7 mouse cellular contexts compared by ENCODE assay signal in genomic region chr14:103069465-103069863, GRCm38 (mm10). TPM values are rescaled to one million over a fixed set of nuclear protein-coding genes. Genes with fewer than 3 reads are reported as not detected.
DNase-seq lines count a peak whose midpoint lies in the region; ATAC-seq lines count a peak whose summit lies in the region.

No protein-coding gene starts in this region.

- H3K36me3 ChIP-seq in neural tube, embryonic 11.5 days (ENCODE audit: control insufficient read depth, insufficient read depth, low read length), result no peaks in the 10 kb centered on the region
- H3K36me3 ChIP-seq in erythroblast, embryonic 14.5 days (ENCODE audit: control insufficient read depth), result peaks cover 29% of the 10 kb centered on the region
- H3K36me3 ChIP-seq in limb, embryonic 11.5 days (ENCODE audit: control insufficient read depth, insufficient read depth, low read length), result peaks cover 5% of the 10 kb centered on the region; the same call in 1 of the 2 replicates
- peaks cover 7% of the 10 kb centered on the region; the same call in 1 of the 2 replicates for H3K36me3 ChIP-seq in neural tube, embryonic 15.5 days

- H3K4me2 ChIP-seq in neural tube, embryonic 11.5 days (ENCODE audit: low read depth), result peak overlapping the region; percentile 89
- H3K4me2 ChIP-seq in limb, embryonic 11.5 days (ENCODE audit: low read depth, severe bottlenecking), result peak overlapping the region; percentile 88
- H3K4me2 ChIP-seq in neural tube, embryonic 15.5 days, result peak overlapping the region; percentile 87

- ATAC-seq in neural tube, embryonic 11.5 days (ENCODE audit: insufficient read depth, low FRiP score, low TSS enrichment), result no peak
- ATAC-seq in limb, embryonic 11.5 days (ENCODE audit: insufficient number of reproducible peaks, low FRiP score, low TSS enrichment, low read depth), result peak; percentile 45
- peak; percentile 70; the same call in 1 of the 2 replicates for ATAC-seq in neural tube, embryonic 15.5 days (ENCODE audit: low FRiP score)

- DNase-seq in neural tube, embryonic 11.5 days (ENCODE audit: low spot score), result no peak
- DNase-seq in neural tube, embryonic 10.5 days (ENCODE audit: extremely low spot score, low spot score), result no peak
- no peak for DNase-seq in limb, embryonic 11.5 days (ENCODE audit: low spot score)
- no peak for DNase-seq in ovary, postnatal 10 days (ENCODE audit: low spot score)
- DNase-seq in thymus, postnatal 14 days, result no peak

- peak overlapping the region; percentile 67 for H3K27ac ChIP-seq in neural tube, embryonic 11.5 days (ENCODE audit: low read depth, low read length)
- H3K27ac ChIP-seq in limb, embryonic 11.5 days (replicated peaks; ENCODE audit: low read depth, low read length), result no peak overlapping the region
- peak overlapping the region; percentile 82 for H3K27ac ChIP-seq in neural tube, embryonic 15.5 days (replicated peaks)

- H3K9me3 ChIP-seq in neural tube, embryonic 11.5 days (ENCODE audit: control insufficient read depth, low read length), result no peaks in the 10 kb centered on the region
- H3K9me3 ChIP-seq in erythroblast, embryonic 14.5 days (ENCODE audit: control insufficient read depth, low read length), result no peaks in the 10 kb centered on the region
- no peaks in the 10 kb centered on the region for H3K9me3 ChIP-seq in limb, embryonic 11.5 days (ENCODE audit: control insufficient read depth, low read length)
- H3K9me3 ChIP-seq in neural tube, embryonic 15.5 days (replicated peaks), result no peaks in the 10 kb centered on the region

- peak overlapping the region; percentile 66 for H3K4me3 ChIP-seq in neural tube, embryonic 11.5 days (ENCODE audit: low read depth, low read length)
- peak overlapping the region; percentile 68 for H3K4me3 ChIP-seq in erythroblast, embryonic 14.5 days (replicated peaks)
- peak overlapping the region; percentile 72 for H3K4me3 ChIP-seq in limb, embryonic 11.5 days (ENCODE audit: low read depth, low read length)
- H3K4me3 ChIP-seq in neural tube, embryonic 15.5 days (replicated peaks), result peak overlapping the region; percentile 69

- 16% methylated on average over 12 of the region's 12 CpGs for WGBS in neural tube, embryonic 11.5 days
- whole genome bisulfite sequencing in limb, embryonic 11.5 days, result 21% methylated on average over 12 of the region's 12 CpGs
- 17% methylated on average over 12 of the region's 12 CpGs for WGBS in neural tube, embryonic 15.5 days

- H3K27me3 ChIP-seq in neural tube, embryonic 11.5 days (ENCODE audit: control insufficient read depth, insufficient read depth, low read length), result no peaks in the 10 kb centered on the region
- no peaks in the 10 kb centered on the region for H3K27me3 ChIP-seq in erythroblast, embryonic 14.5 days (ENCODE audit: control insufficient read depth)
- H3K27me3 ChIP-seq in limb, embryonic 11.5 days (ENCODE audit: control insufficient read depth, insufficient read depth, low read length), result no peaks in the 10 kb centered on the region
- H3K27me3 ChIP-seq in neural tube, embryonic 15.5 days (replicated peaks), result no peaks in the 10 kb centered on the region

- peaks cover 7% of the 10 kb centered on the region for H3K4me1 ChIP-seq in neural tube, embryonic 11.5 days (ENCODE audit: control insufficient read depth, insufficient read depth, low read length)
- H3K4me1 ChIP-seq in erythroblast, embryonic 14.5 days (ENCODE audit: control insufficient read depth), result peaks cover 50% of the 10 kb centered on the region
- H3K4me1 ChIP-seq in limb, embryonic 11.5 days (ENCODE audit: control insufficient read depth, insufficient read depth, low read length), result 0 out of 2 replicates have a peak, but pooled peaks cover 3% of the 10 kb centered on the region
- peaks cover 15% of the 10 kb centered on the region for H3K4me1 ChIP-seq in neural tube, embryonic 15.5 days

- peak overlapping the region; percentile 76 for H3K9ac ChIP-seq in neural tube, embryonic 11.5 days (ENCODE audit: low read length)
- peak overlapping the region; percentile 72 for H3K9ac ChIP-seq in limb, embryonic 11.5 days (ENCODE audit: low read length)
- peak overlapping the region; percentile 63 for H3K9ac ChIP-seq in neural tube, embryonic 15.5 days (replicated peaks)

RNA-seq across cellular contexts. Expression of gene Cln5, which starts 0.6 kb away (rescaled TPM):
- 27.2 and 27.5 TPM in 2 replicates for polyA plus RNA-seq in neural tube, embryonic 11.5 days (2014; fragmentation: Nextera tagmentation; extraction: Ambion mirVana)
- polyA plus RNA-seq in erythroblast, embryonic 14.5 days (2012), result 0.40 and 0.63 TPM in 2 replicates
- polyA plus RNA-seq in limb, embryonic 11.5 days (2014; fragmentation: Nextera tagmentation; extraction: Ambion mirVana), result 27.9 and 29.8 TPM in 2 replicates
- polyA plus RNA-seq in neural tube, embryonic 15.5 days (2015; fragmentation: Nextera tagmentation; extraction: Ambion mirVana), result 12.9 and 15.9 TPM in 2 replicates

RNA-seq across cellular contexts. Expression of gene Acod1, which starts 22.7 kb away (rescaled TPM):
- not detected in 2 replicates for polyA plus RNA-seq in neural tube, embryonic 11.5 days (2014; fragmentation: Nextera tagmentation; extraction: Ambion mirVana)
- polyA plus RNA-seq in erythroblast, embryonic 14.5 days (2012), result not detected in 2 replicates
- not detected in 2 replicates for polyA plus RNA-seq in limb, embryonic 11.5 days (2014; fragmentation: Nextera tagmentation; extraction: Ambion mirVana)
- not detected in 2 replicates for polyA plus RNA-seq in neural tube, embryonic 15.5 days (2015; fragmentation: Nextera tagmentation; extraction: Ambion mirVana)

RNA-seq across cellular contexts. Expression of gene Fbxl3, which starts 29.9 kb away (rescaled TPM):
- 24.4 and 27.8 TPM in 2 replicates for polyA plus RNA-seq in neural tube, embryonic 11.5 days (2014; fragmentation: Nextera tagmentation; extraction: Ambion mirVana)
- polyA plus RNA-seq in erythroblast, embryonic 14.5 days (2012), result 2.6 and 3.3 TPM in 2 replicates
- polyA plus RNA-seq in limb, embryonic 11.5 days (2014; fragmentation: Nextera tagmentation; extraction: Ambion mirVana), result 24.0 and 25.2 TPM in 2 replicates
- polyA plus RNA-seq in neural tube, embryonic 15.5 days (2015; fragmentation: Nextera tagmentation; extraction: Ambion mirVana), result 18.5 and 20.0 TPM in 2 replicates
